Mouse (Mus musculus) CH12F3 (cell line): ENCODE data around the gene Rcc2.

Experiments used
- in situ Hi-C: fragments of 300-500 bp; cut with MboI; formaldehyde crosslinking; loops from 2 replicates; pipeline ENCODE4 v1.14.3; 2020; ENCODE audit warnings: low sequenced_read_pairs

The Rcc2 gene

DNA sequence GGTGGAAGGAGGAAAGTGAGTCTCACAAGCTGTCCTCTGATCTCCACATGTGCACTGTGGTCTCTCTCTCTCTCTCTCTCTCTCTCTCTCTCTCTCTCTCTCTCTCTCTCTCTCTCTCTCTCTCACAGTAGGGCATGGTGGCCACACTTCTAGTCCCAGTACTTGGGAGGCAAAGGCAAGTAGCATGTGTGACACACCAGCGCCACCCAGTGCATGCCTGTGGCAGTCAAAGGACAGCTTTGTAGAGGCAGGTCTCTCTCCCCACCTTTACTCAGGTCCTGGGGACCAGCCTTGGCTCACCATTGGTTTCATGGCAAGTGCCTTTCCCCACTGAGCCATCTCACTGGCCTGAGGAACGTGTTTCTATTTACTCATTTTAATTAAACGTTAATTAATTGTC is 44.3 kb downstream of the Rcc2 start:
- in situ Hi-C loops, result no loop called here

DNA sequence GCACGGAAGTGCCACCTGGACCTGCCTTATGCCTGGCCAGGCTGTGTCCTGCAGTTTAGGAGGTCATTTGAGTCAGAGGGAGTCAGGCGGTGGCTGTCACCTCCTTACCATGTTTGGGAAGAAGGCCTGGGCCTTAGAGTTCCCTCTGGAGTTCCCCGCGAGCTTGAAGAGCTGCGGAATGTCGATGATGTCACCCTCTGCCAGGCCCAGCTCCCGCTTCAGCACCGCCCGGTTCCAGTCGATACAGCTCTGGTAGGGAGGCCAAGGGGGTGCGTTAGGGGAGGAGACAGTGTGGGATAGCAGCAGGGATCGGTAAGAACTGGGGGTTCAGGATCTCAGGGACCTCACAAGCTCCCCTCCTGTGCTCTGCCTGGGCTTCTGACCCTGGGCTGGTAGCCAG is 47.6 kb downstream of the Rcc2 start:
- in situ Hi-C loops, result no loop called here

DNA sequence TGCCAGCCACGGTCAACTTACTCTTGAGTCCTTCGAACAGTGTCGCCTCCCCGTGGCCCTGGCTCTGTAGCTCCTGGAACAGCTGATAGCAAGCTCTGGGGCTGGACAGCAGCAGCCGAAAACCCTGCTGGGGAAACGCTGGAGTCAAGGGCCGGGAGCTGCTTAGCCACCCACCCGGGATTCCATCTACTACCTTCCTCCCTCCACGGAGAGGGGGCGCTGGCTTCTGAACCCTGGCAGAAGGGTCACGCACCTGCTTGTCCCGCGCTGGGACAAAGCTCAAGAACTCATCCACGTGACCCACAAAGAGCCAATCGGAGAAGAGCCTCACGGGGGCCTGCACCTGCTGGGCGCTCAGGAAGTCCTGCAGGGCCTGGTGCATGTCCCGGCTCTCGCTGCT is 50.0 kb downstream of the Rcc2 start:
- in situ Hi-C loops, result no loop called here

DNA sequence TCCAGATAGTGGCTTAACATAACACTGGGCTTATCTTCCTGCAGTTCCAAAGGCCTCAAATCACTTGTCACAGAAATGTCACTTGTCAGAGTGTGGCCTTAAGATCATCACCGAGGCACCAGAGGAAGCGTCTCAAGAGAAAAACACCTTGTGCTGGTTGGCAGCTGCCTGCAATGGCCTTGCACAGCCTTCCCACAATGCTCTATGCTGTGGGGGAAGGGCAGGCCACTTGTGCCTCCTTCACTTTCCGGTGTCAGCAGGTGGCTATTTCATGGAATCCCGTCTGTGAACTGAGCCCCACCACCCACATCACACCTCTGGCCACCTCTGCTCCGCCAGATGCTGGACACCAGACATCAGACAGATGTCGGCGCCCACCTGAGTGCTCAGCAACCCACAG is 53.0 kb downstream of the Rcc2 start:
- in situ Hi-C loops, result no loop called here

DNA sequence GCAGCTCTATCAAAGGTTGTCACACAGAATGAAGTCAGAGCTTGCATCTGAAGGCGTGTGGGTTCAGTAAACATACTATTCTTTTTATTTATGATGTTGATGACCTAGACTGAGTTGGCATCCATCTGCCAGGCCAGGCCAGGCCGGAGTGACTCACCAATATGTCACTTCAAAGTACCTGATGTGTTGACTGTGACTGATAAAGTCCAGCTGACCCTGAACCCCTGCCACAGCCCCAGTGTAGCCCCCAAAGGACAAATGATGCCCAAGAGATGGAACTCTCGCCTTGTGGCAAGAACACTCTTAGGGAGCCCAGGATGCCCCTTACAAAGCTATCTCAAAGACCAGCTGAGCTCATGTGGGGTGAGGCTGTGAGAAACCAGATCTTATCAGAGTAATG is 55.5 kb downstream of the Rcc2 start:
- in situ Hi-C loops, result no loop called here

DNA sequence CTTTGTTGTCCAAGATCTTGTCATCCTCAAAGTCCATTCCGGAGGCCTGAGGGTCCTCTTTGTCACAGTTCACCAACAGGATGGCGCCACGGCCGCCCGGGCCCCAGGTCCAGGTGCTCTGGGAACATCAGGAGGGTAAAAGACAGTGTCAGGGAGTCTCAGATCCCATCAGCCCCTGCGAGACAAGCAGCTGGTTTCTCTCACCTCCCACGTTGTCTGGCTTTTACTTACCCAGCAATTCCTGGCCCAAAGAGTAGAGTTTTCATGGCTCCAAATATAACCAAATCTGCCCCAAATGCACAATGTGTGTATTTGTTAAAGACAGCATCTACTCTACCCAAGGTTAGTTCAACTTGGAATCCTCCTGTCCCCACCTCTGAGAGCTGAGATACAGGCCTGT is 61.3 kb downstream of the Rcc2 start:
- in situ Hi-C loops, result no loop called here

DNA sequence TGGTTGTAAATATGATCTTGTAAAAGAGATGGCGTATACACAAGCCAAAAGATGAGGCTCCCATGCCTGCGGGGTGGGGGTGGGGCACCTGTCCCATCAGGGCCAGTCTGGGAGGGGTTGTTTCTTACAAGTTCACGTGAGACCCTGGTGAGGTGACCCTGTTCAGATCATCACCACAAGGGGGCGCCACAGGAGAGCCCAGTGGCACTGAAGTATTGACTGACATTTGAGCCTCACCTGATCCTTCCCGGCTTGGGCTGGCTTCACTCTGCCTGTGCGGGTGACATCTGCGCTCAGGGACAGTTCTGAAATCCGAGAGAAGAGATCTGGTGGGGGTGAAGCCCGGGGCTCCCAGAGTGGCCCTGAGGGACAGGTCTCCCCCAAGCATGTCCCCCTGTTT is 62.8 kb downstream of the Rcc2 start:
- in situ Hi-C loops, result no loop called here

DNA sequence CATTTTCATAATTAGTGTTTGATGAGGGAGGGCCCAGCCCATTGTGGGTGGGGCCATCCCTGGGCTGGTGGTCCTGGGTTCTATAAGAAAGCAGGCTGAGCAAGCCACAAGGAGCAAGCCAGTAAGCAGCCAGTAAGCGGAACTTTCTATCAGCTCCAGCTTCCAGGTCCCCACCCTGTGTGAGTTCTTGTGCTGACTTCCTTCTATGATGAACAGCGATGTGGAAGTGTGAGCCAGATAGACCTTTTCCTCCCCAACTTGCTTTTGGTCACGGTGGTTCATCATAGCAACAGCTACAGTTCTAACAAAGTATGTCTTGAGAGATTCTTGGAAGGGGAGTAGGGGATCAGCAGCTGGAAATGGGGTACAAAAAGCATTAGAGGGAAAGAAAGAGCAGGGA is 65.6 kb downstream of the Rcc2 start:
- in situ Hi-C loops, result no loop called here

DNA sequence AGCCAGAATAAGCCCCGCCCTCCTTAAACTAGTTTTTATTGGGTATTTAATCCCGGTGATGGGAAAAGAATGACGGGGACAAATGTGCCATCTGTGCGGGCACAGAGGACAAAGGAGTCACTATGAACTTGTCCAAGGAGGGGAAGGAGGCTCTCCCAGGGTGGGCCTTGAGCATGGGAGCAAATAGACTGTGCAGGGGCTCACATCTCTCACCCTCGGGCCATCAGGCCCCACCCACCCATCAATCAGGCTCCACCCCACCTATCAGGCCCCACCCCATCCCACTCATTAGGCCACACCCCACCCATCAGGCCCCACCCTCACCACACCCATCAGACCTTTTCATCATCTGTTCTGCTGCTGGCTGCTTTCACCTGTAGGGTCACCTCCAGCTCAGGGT is 68.6 kb downstream of the Rcc2 start:
- in situ Hi-C loops, result no loop called here

DNA sequence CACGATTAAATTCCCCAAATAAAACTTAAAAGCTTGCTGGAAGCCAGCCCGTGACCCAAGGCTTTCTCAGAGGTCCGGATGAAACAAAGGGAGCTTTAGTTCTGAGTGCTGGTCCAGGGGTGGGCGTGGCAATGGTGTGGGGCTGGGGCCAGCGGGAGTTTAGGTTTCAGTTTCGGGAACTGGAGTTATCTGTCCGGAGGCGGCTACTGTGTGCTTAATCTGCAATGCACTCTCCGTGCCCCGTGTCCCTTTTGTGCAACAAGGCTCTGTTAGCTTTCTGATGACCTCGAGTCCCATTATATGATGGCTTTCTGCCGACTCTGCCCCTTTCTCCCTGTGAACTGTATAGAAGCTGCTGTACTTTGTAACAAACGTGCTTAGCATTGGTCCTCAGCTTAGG is 70.1 kb downstream of the Rcc2 start:
- in situ Hi-C loops, result no loop called here

DNA sequence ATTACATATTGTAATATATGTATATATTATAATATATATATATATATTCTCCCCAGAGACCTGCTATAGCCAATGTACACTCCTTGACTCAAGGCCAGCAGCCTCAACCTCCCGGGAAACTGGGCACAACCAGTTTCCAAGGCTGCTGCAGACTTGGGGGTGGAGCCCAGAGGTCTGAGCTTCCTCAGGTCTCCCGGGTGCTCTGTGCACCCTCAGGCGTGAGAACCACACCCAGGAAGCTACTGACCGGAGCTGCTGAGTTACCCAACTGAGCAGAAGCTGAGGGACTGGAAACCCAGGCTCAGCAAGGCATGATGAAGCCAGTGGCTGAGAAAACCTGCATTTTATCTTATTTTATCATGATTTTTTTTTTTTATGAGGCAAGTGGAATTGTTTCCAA is 70.8 kb downstream of the Rcc2 start:
- in situ Hi-C loops, result no loop called here
